Mouse (Mus musculus) cerebellum, postnatal 4 days (tissue): ENCODE measurements around the gene Rtn4rl1.

Experiments used
- DNase-seq, 2 experiments: peaks; one replicate each; pipeline ENCODE4 v3.0.0; 2022; ENCODE audit warnings: low spot score in 2 of 2, mixed read lengths in 1 of 2

Gene Rtn4rl1

DNA sequence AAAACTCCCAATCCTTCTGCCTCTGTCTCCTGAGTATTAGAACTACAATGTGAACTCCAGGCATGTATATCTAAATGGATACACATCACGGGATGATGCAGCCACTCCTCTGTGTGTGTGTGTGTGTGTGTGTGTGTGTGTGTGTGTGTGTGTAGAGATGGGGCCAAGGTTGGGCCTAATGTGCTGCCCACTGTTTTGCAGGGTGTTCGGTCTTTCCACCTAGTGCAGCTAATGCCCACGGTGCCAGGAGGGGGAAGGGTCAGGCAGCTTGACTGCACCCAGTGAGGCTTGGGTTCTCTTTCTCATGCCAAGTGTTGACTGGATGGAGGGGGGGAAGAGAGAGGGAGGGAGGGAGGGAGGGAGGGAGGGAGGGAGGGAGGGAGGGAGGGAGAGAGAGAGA is 19.3 kb downstream of the Rtn4rl1 start:
- DNase-seq = no peak

GRCm38 (mm10) chr11:75213372-75214080 is 19.9 kb downstream of the Rtn4rl1 start:
- DNase-seq = peak in 1 of 2 experiments; percentile 61

GRCm38 (mm10) chr11:75214081-75214950 is 20.7 kb downstream of the Rtn4rl1 start:
- no peak for DNase-seq

DNA sequence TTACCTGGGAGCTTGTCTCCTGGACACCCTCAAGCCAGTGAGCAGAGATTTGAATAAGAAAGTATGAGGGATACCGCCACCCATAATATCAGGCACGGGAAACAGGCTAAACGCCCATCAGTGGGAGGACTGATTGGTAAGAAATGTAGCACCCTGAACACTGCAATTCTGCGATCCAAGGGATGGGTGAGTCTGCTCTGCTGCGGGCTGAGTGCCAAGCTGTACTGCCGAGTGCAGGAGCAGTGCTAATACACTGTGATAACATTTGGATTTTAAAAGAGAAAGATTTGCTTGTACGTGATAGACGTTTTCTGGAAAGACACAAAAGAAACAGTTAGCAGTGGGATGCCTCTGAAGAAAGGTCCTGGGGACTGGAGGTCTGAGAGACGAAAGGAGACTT is 26.5 kb downstream of the Rtn4rl1 start:
- DNase-seq = no peak

DNA sequence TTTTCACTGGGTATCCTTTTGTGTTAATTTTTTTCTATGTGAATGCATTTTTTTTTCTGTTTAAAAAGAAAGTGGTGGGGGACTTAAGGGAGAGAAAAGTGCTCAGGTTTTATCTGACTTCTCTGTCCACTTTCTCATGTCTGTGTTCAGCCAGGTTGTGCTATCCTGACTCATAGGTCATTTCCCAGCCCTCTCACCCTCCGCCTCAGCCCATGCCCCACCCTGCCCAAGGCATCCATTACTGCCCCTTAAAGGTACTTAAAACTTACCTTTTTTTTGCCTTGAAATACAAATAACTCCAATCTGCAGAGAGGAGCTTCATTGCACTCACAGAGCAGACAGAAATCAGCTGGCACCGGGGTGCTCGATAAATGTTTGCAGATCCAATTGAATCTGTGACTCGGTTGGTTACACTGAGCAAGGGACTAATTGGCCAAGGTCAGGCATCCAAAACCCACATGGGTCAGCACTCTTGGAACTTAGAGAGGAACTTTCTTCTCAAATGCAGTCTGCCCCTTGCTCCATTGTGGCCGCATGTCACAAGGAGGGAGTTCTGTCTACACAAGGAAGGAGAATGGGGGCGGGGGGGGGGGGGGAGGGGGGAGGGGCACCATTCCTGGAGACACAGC is 27.0 kb downstream of the Rtn4rl1 start:
- DNase-seq = no peak

DNA sequence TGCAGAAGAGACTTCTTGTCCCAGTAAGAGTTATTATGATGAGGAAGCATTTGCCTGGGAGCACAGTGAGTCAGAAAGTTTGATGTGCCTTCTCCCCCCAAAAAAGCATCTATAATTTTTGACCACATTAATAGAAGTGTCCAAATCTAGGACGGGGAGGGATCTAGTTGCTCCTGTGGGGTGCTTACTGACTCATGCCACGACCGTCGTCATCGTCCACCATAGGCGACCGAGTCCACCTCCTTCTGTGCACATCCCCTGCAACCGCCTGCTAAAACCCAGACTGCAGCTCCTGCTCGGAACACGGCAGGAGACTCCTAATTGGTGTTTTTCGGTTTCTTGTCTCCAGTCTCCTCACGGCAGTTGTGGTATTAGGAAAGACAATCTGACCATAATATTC is 30.5 kb downstream of the Rtn4rl1 start:
- no peak for DNase-seq

DNA sequence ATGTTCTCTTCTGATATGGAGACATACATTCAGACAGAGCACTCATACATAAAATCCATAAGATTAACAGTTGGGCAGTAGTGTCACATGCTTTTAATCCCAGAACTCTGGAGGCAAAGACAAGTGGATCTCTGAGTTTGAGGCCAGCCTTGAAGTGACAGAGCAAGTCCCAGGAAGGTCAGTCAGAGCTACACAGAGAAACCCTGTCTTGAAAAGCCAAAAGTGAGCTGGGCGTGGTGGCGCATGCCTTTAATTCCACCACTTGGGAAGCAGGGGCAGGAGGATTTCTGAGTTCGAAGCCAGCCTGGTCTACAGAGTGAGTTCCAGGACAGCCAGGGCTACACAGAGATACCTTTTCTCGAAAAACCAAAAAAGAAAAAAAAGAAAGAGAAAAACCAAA is 31.3 kb downstream of the Rtn4rl1 start:
- no peak for DNase-seq

DNA sequence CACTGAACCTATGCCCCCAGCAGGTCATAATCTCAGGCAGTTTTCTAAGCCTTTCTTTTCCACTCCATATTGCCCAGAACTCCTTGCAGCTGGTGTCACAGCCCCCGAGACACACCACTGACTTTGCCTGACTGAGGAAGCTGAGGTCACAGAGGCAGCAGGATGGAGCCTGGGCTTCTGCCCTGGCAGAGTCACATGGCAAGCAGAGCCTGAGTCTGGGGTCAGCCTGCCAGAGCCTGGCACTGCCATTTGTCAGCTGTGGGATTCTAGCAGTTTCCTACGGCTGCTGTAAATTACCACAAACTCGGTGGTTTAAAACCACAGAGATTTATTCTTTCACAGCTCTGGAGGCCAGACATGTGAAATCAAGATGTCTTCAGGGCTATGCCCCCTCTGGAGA is 34.0 kb downstream of the Rtn4rl1 start:
- DNase-seq = no peak

DNA sequence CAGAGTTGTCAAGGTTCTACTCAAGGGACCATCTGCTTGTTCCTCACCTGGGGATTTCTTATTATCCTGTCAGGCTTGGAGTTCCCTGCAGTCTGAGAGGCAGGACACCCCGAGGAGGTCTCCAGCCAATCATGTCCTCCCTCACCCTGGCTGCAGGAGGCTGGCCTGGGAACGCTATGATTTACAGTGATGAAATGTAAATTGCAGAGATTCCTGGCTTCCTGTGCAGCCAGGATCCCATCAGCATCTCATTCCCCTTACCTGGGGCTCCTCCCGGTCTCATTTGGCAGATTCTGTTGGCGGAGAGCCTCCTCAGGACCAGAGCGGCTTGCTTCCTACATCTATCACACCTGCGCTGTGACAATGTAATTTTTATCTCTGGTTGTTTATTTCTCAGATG is 35.7 kb downstream of the Rtn4rl1 start:
- no peak for DNase-seq

DNA sequence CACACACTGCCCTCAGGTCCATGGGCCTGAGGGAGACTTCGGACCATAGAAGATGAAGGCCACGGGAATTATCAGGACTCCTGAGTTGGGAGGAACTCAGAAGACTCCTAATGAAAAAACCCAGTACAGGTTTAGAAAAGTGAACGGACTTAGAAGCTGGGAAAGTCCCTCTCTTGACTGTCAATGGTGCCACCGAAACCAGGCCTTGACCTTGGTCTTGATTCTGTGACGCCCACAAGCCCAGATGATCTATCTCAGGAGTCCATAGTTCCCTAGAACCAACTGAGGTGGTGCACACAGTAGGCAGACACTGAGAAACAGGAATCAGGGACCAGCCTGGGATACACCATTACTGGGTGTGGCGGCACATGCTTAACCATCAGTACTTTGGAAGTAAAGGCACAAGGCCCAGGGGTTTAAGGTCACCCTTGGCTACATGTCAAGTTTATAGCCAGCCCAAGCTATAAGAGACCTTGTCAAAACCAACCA is 36.7 kb downstream of the Rtn4rl1 start:
- DNase-seq = no peak

GRCm38 (mm10) chr11:75231756-75232155 is 38.2 kb downstream of the Rtn4rl1 start:
- peak in 1 of 2 experiments; percentile 44 for DNase-seq

DNA sequence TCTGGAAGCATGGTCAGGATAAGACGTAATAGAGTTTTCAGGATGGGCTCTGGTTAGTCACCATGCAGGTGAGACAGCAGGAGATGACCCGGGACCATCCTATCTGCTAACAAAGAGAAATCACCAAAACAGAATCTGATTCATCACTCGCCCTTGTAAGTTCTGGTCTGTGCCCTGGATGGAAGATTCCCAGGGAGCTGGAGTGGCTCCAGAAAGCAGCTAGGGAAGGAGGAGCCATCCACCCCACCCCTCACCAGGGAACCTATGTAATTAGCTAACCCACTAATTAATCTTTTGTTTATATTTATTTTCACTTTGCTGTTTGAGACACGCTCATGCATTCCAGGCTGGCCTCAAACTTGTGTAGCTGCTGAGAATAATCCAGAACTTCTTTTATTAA is 38.9 kb downstream of the Rtn4rl1 start:
- no peak for DNase-seq

GRCm38 (mm10) chr11:75234745-75235144 is 41.2 kb downstream of the Rtn4rl1 start:
- no peak for DNase-seq

DNA sequence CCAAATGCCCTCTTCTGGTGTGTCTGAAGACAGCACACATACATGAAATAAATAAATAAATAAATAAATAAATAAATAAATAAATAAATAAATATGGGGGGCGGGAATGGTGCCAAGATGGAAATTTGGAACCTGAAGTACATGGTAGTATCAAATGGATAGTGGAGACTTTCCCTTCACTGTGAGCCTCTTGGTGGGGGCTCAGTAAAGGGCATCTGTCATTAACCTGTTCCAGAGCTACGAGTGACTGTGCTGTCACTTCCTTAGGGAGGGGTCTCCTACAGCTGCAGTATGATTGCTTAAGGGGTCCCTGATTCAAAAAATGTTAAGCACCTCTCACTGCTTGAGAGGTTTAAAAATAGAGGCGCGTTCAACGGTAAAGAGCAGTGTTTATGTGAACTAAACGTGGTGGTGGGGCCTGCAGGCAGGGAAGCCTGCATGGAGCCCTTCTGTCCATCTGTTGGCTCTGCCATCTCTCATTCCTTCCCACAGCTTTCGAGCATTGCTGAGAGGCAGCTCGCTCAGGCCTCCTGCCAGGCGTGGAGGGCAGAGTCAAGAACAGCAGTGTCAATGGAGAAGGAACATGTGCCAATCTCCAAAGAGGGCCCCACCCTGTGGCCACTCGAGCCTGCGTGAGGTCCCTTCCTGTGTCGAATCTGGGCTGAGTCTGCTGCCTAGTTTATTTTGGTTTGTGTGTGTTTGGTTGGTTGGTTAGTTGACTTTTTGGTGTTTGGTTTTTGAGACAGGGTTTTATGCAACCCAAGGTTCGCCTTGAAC is 46.8 kb downstream of the Rtn4rl1 start:
- peak in 1 of 2 experiments; percentile 52 for DNase-seq

GRCm38 (mm10) chr11:75242710-75243255 is 49.2 kb downstream of the Rtn4rl1 start:
- DNase-seq = no peak

- no peak for DNase-seq
These were observed 51.0 kb downstream of the Rtn4rl1 start for GRCm38 (mm10) chr11:75244368-75245275.

- no peak for DNase-seq
These were observed 52.1 kb downstream of the Rtn4rl1 start for GRCm38 (mm10) chr11:75245372-75246330.

- DNase-seq = no peak
These were observed 53.0 kb downstream of the Rtn4rl1 start for GRCm38 (mm10) chr11:75246589-75246988.

DNA sequence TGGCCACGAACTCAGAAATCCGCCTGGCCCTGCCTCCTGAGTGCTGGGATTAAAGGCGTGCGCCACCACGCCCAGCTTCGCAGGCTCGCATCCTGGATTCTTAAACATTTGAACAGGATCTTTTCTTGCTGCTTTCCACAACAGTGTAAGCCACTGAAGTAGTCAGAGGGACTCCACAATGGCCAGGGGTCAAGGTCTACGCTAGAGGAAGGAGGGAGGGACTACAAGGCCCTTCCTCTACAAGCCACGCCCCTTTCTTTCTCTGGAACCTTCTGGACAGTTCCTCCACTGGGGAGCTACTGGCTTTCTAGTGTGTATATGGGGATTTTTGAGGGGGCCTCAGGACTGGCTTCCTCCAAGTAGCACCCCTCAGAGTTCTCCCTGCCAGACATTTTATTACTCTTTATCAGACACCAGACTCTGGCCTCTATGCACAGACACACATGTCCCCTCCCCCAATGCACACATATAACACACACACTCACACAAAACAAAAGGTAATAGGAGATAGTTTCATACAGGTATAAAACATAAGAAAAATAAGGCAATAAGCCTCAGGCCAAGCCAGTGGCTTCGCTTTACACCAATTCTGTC is 53.7 kb downstream of the Rtn4rl1 start:
- DNase-seq = no peak
